Mouse (Mus musculus): ENCODE measurements around the gene Tbata. TPM values are rescaled to one million over a fixed set of nuclear protein-coding genes. Genes with fewer than 3 reads are reported as not detected.

The Tbata gene
- total and polyA plus RNA-seq, 3 experiments = 0.45 TPM; not detected in 2

DNA sequence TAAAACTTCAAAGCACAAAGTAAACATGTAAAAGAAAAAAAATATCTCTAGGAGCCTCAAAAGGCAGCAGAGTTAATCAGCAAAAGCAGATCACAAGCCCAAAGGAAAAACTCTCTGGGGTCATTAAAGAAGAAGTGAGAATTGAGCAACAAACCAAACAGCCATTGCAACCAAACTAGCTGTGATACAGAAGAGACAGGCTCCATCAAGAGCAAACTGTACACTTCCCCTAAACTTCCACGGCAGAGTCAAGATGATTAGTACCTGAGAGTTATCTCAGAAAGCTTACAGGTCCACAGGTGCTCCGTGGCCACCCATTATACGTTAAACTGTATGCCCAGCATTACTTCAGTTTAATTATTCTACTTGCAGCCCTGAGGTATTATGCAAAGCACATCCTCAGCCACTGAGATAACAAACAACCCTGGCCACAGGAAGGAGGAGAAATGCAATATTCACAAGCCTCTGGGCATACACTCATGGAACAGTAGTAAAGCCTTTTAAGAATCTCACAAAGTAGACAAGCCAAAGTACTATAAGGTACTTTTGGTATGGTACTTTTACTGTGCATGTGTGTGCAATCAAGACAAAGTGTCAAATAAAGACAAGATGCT, 36.4 kb upstream of the Tbata start:
- intact Hi-C loops (cut with DNase I) = no loop called here
- WGBS = 56% methylated on average over 3 of the region's 3 CpGs
- DNase-seq = no peak

DNA sequence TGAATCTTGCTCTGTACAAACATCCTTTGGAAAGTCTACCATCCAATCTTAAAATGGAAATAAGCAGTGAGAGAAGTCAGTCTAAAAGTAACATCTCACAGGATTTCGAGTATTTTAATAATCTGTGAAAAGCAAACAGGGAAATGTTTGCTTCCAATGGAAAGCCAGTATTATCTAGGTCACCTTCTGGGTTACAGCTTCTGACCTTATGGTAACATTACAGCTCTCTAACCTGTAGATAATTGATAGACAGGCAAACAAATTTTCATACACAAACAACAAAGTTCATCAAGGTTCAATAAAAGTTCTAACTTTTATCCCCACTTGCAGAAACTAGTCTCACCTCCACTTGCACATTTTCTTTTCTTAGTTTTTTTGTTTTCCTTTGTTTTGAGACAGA, 34.2 kb upstream of the Tbata start:
- Histone ChIP-seq H3K27ac (no peak overlapping the region), H3K36me3 (ENCODE audit: control insufficient read depth, insufficient read depth, low read length) (no peaks in the 10 kb centered on the region), H3K4me1 (ENCODE audit: control insufficient read depth, insufficient read depth, low read length) (no peaks in the 10 kb centered on the region; the same call in 1 of the 2 replicates), H3K9ac (ENCODE audit: low read depth, low read length) (no peak overlapping the region), H3K4me3 (no peak overlapping the region), H3K79me2 (replicated peaks; ENCODE audit: control insufficient read depth, insufficient read depth, low read length) (0 out of 2 replicates have a peak, but pooled peaks cover 2% of the 10 kb centered on the region), H3K27me3 (ENCODE audit: control insufficient read depth, insufficient read depth, low read length) (no peaks in the 10 kb centered on the region)
- intact Hi-C loops (cut with DNase I) = no loop called here
- TF ChIP-seq CTCF (IDR thresholded peaks at IDR 0.05) (no peak), POLR2A (IDR thresholded peaks at IDR 0.05; ENCODE audit: insufficient read depth, low read depth, low read length) (no peak), EP300 (IDR thresholded peaks at IDR 0.05; ENCODE audit: insufficient read depth, low read depth, low read length) (no peak)
- WGBS = 54% methylated on average over 1 of the region's 1 CpGs
- no peak for DNase-seq

More for the DNA sequence above, 36.4 kb upstream of the Tbata start:
- no peaks in the 10 kb centered on the region; the same call in 1 of the 2 replicates for H3K4me1 ChIP-seq (ENCODE audit: control insufficient read depth, insufficient read depth, low read length)
- no peaks in the 10 kb centered on the region; the same call in 1 of the 2 replicates for H3K36me3 ChIP-seq (ENCODE audit: control insufficient read depth, insufficient read depth, low read length)
- H3K79me2 ChIP-seq (replicated peaks; ENCODE audit: control insufficient read depth, insufficient read depth, low read length) = 0 out of 2 replicates have a peak, but pooled peaks cover 2% of the 10 kb centered on the region
- no peak overlapping the region for H3K9ac ChIP-seq (ENCODE audit: low read depth, low read length)
- no peak overlapping the region for H3K4me3 ChIP-seq
- TF ChIP-seq CTCF (IDR thresholded peaks at IDR 0.05) = no peak
- no peak for TF ChIP-seq EP300 (IDR thresholded peaks at IDR 0.05; ENCODE audit: insufficient read depth, low read depth, low read length)
- TF ChIP-seq POLR2A (IDR thresholded peaks at IDR 0.05; ENCODE audit: insufficient read depth, low read depth, low read length) = no peak
- no peak overlapping the region for H3K27ac ChIP-seq
- H3K27me3 ChIP-seq (ENCODE audit: control insufficient read depth, insufficient read depth, low read length) = no peaks in the 10 kb centered on the region

DNA sequence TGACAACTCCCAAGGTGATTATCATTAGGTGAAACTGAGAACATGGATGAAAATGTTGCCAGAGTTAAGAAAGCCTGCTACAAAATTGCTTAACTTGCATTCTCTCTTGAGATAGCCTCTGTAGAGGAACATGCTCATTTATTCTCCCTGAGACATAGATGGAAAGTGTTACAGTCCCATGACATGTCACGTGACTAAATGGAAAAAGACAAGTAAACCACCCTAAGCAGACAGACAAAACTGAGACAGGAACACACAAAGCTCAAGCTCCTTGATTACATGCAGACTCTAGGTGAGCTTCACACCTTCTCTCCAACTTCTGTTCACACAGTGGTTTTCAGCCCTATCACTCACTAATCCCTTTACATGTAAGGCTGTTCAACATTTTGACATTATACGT, 28.4 kb upstream of the Tbata start:
- TF ChIP-seq POLR2A (IDR thresholded peaks at IDR 0.05; ENCODE audit: insufficient read depth, low read depth, low read length) = no peak
- TF ChIP-seq CTCF (IDR thresholded peaks at IDR 0.05) = no peak
- no peak for TF ChIP-seq EP300 (IDR thresholded peaks at IDR 0.05; ENCODE audit: insufficient read depth, low read depth, low read length)
- intact Hi-C loops (cut with DNase I) = no loop called here
- H3K27ac ChIP-seq = no peak overlapping the region
- no peak overlapping the region for H3K9ac ChIP-seq (ENCODE audit: low read depth, low read length)
- H3K27me3 ChIP-seq (ENCODE audit: control insufficient read depth, insufficient read depth, low read length) = no peaks in the 10 kb centered on the region
- peaks cover 2% of the 10 kb centered on the region; the same call in 1 of the 2 replicates for H3K36me3 ChIP-seq (ENCODE audit: control insufficient read depth, insufficient read depth, low read length)
- H3K4me1 ChIP-seq (ENCODE audit: control insufficient read depth, insufficient read depth, low read length) = peaks cover 3% of the 10 kb centered on the region
- H3K79me2 ChIP-seq (replicated peaks; ENCODE audit: control insufficient read depth, insufficient read depth, low read length) = peaks cover 2% of the 10 kb centered on the region; the same call in 1 of the 2 replicates
- WGBS = 80% methylated on average over 2 of the region's 2 CpGs
- no peak for DNase-seq
- no peak overlapping the region for H3K4me3 ChIP-seq

DNA sequence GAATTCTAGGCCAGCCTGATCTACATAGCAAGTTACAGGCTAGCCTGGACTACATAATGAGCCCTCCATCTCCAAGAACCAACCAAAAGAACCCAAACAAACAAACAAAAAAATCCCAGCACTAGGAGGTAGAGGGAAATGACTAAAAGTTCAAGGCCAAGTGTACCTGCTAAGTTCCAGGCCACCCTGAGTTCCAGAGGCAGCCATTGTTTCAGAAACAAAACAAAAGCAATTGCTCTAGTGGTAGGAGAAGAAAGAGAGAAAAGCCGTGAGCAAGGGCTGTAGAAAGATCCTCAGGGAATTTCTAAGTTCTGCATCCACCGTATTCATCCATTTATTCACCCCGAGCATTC, 26.0 kb upstream of the Tbata start:
- H3K27me3 ChIP-seq (ENCODE audit: control insufficient read depth, insufficient read depth, low read length) = no peaks in the 10 kb centered on the region
- no peaks in the 10 kb centered on the region; the same call in 1 of the 2 replicates for H3K79me2 ChIP-seq (replicated peaks; ENCODE audit: control insufficient read depth, insufficient read depth, low read length)
- 11% methylated on average over 3 of the region's 3 CpGs for WGBS
- peaks cover 2% of the 10 kb centered on the region; the same call in 1 of the 2 replicates for H3K36me3 ChIP-seq (ENCODE audit: control insufficient read depth, insufficient read depth, low read length)
- TF ChIP-seq EP300 (IDR thresholded peaks at IDR 0.05; ENCODE audit: insufficient read depth, low read depth, low read length) = no peak
- no peak for TF ChIP-seq POLR2A (IDR thresholded peaks at IDR 0.05; ENCODE audit: insufficient read depth, low read depth, low read length)
- H3K4me1 ChIP-seq (ENCODE audit: control insufficient read depth, insufficient read depth, low read length) = peaks cover 3% of the 10 kb centered on the region
- peak overlapping the region; percentile 69 for H3K4me3 ChIP-seq
- H3K9ac ChIP-seq (ENCODE audit: low read depth, low read length) = peak overlapping the region; percentile 91
- peak overlapping the region; percentile 17; the same call in 1 of the 2 replicates for H3K27ac ChIP-seq
- no peak for DNase-seq
- intact Hi-C loops (cut with DNase I) = no loop called here

DNA sequence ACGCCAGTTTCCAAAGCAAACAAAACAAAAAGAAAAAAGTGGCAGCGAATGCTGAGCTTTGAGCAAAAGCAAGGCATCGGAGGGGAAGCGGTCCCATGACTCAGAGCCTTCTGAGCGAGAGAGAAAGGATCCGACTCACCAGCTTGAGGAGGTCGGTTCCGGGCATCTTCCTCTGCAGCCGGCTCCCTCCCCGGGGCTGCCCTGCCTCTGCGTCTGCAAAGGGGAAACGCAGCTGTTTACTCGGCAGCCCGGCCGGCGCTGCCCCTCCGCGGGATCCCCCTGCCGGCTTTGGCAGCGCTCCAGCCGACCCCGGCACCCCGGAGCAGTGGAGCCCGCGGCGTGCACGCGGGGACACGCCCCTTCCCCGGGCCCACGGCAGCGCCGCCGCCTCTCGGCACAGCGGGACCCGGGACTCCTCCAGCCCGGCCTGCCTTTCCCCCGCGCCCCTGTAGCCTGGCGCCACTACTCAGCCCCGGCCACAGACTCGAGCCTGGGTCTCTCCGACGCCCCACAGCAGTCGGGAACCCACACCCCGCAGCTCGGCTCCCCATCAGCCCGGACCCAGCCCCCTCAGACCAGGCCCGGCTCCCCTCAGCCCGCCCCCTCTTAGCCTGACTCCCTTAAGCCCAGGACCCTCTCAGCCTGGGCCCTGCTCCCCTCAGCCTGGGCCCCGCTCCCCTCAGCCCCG, 25.5 kb upstream of the Tbata start:
- peaks cover 2% of the 10 kb centered on the region; the same call in 1 of the 2 replicates for H3K36me3 ChIP-seq (ENCODE audit: control insufficient read depth, insufficient read depth, low read length)
- peaks cover 3% of the 10 kb centered on the region for H3K4me1 ChIP-seq (ENCODE audit: control insufficient read depth, insufficient read depth, low read length)
- TF ChIP-seq EP300 (IDR thresholded peaks at IDR 0.05; ENCODE audit: insufficient read depth, low read depth, low read length) (no peak), CTCF (IDR thresholded peaks at IDR 0.05) (no peak)
- H3K9ac ChIP-seq (ENCODE audit: low read depth, low read length) = peak overlapping the region; percentile 91
- DNase-seq = peak; percentile 69 to 73
- 1% methylated on average over 52 of the region's 53 CpGs for WGBS
- no peaks in the 10 kb centered on the region for H3K27me3 ChIP-seq (ENCODE audit: control insufficient read depth, insufficient read depth, low read length)
- intact Hi-C loops (cut with DNase I) = no loop called here
- H3K27ac ChIP-seq = peak overlapping the region; percentile 17; the same call in 1 of the 2 replicates
- peak overlapping the region; percentile 69 for H3K4me3 ChIP-seq
- no peaks in the 10 kb centered on the region; the same call in 1 of the 2 replicates for H3K79me2 ChIP-seq (replicated peaks; ENCODE audit: control insufficient read depth, insufficient read depth, low read length)

DNA sequence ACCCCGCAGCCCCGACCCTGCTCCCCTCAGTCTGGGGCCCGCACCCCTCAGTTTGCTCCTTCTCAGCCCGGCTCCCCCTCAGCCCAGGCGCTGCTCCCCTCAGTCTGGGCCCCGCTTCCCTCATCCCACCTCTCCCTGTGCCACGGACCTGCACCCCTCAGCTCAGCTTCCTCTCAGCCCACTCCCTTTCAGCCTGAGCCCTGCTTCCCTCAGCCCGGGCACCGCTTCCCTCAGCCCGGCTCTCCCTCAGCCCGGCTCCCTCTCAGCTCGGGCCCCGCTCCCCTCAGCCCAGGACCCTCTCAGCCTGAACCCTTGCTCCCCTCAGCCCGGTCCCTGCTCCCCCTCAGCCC, 25.0 kb upstream of the Tbata start:
- H3K27me3 ChIP-seq (ENCODE audit: control insufficient read depth, insufficient read depth, low read length) = no peaks in the 10 kb centered on the region
- H3K9ac ChIP-seq (ENCODE audit: low read depth, low read length) = peak overlapping the region; percentile 91
- no peaks in the 10 kb centered on the region; the same call in 1 of the 2 replicates for H3K79me2 ChIP-seq (replicated peaks; ENCODE audit: control insufficient read depth, insufficient read depth, low read length)
- H3K4me1 ChIP-seq (ENCODE audit: control insufficient read depth, insufficient read depth, low read length) = peaks cover 3% of the 10 kb centered on the region
- intact Hi-C loops (cut with DNase I) = no loop called here
- H3K4me3 ChIP-seq = peak overlapping the region; percentile 69
- TF ChIP-seq EP300 (IDR thresholded peaks at IDR 0.05; ENCODE audit: insufficient read depth, low read depth, low read length) = no peak
- TF ChIP-seq POLR2A (IDR thresholded peaks at IDR 0.05; ENCODE audit: insufficient read depth, low read depth, low read length) = no peak
- TF ChIP-seq CTCF (IDR thresholded peaks at IDR 0.05) = no peak
- WGBS = under 1% methylated on average over 14 of the region's 14 CpGs
- H3K27ac ChIP-seq = peak overlapping the region; percentile 95; the same call in 1 of the 2 replicates
- H3K36me3 ChIP-seq (ENCODE audit: control insufficient read depth, insufficient read depth, low read length) = peaks cover 2% of the 10 kb centered on the region; the same call in 1 of the 2 replicates
- DNase-seq = no peak
